Mouse (Mus musculus) spleen, adult 2 months (tissue): ENCODE measurements at regions not wholly inside any gene's neighbourhood (a gene's known extent, or its start where the extent isn't known, plus 50 kb on each side); places are given as distances from the start of the nearest gene placed in this dataset.

Experiments
- DNase-seq, 2 experiments: peaks; one replicate each; pipeline versions ENCODE4 v3.0.0 to v3.0.0-alpha.2; 2012 to 2021; ENCODE audit warnings: low spot score in 2 of 2, low read depth in 1 of 2
- H3K27ac ChIP-seq: fragments of 200-500 bp; 2 replicates; pipeline ENCODE4 v1.5.1; 2012; ENCODE audit warnings: low read length, inconsistent platforms; ENCODE audit not compliant: insufficient read depth
- H3K27me3 ChIP-seq: fragments of 200-500 bp; 2 replicates; pipeline ENCODE4 v1.6.1; 2012; ENCODE audit warnings: mild to moderate bottlenecking, moderate library complexity, low read length, inconsistent platforms; ENCODE audit not compliant: control insufficient read depth, insufficient read depth
- H3K36me3 ChIP-seq: fragments of 200-500 bp; 2 replicates; pipeline ENCODE4 v1.6.1; 2012; ENCODE audit warnings: mild to moderate bottlenecking, low read length, inconsistent platforms; ENCODE audit not compliant: control insufficient read depth, insufficient read depth
- H3K4me1 ChIP-seq: fragments of 200-500 bp; 2 replicates; pipeline ENCODE4 v1.6.1; 2011; ENCODE audit warnings: inconsistent platforms; ENCODE audit not compliant: control insufficient read depth, insufficient read depth, insufficient read length
- H3K4me3 ChIP-seq: fragments of 200-500 bp; 2 replicates; pipeline ENCODE4 v1.5.1; 2011; ENCODE audit warnings: mild to moderate bottlenecking, inconsistent platforms; ENCODE audit not compliant: insufficient read depth, insufficient read length; ENCODE audit errors: extremely low read depth
- CTCF ChIP-seq: fragments of 200-500 bp; IDR thresholded peaks from 2 replicates; pipeline ENCODE4 v1.5.1; 2011; ENCODE audit warnings: mild to moderate bottlenecking, inconsistent platforms; ENCODE audit not compliant: insufficient read depth, insufficient read length, insufficient replicate concordance; ENCODE audit errors: extremely low read depth
- POLR2A ChIP-seq: fragments of 200-500 bp; IDR thresholded peaks from 2 replicates; pipeline ENCODE4 v1.6.1; 2011; ENCODE audit warnings: low read depth, low read length, inconsistent platforms
- WGBS: fragments of 180-500 bp; shearing (Covaris S2); methylation state at CpG from one replicate; pipeline ENCODE4 v1.1.7; 2018; 5-methylcytosine and 5-hydroxymethylcytosine counted together

- 71% methylated on average over 6 of the region's 6 CpGs for WGBS
- Histone ChIP-seq H3K27ac (no peak overlapping the region), H3K27me3 (no peaks in the 10 kb centered on the region), H3K4me1 (no peaks in the 10 kb centered on the region), H3K36me3 (no peaks in the 10 kb centered on the region), H3K4me3 (no peak overlapping the region)
- TF ChIP-seq POLR2A (no peak), CTCF (no peak)
- no peak for DNase-seq
Observed at GRCm38 (mm10) chr4:152963001-152963400, 485.3 kb upstream of the Kcnab2 start.

- Histone ChIP-seq H3K27me3 (no peaks in the 10 kb centered on the region), H3K36me3 (no peaks in the 10 kb centered on the region), H3K4me3 (no peak overlapping the region), H3K27ac (no peak overlapping the region), H3K4me1 (no peaks in the 10 kb centered on the region)
- TF ChIP-seq POLR2A, result no peak
- TF ChIP-seq CTCF, result no peak
- DNase-seq, result no peak
Observed at GRCm38 (mm10) chr4:152962165-152962564, 484.5 kb upstream of the Kcnab2 start.

- 79% methylated on average over 4 of the region's 4 CpGs for WGBS
- no peaks in the 10 kb centered on the region for H3K27me3 ChIP-seq
- TF ChIP-seq POLR2A (no peak), CTCF (no peak)
- H3K36me3 ChIP-seq, result no peaks in the 10 kb centered on the region
- H3K4me3 ChIP-seq, result no peak overlapping the region
- DNase-seq, result no peak
- no peaks in the 10 kb centered on the region for H3K4me1 ChIP-seq
- H3K27ac ChIP-seq, result no peak overlapping the region
Observed at GRCm38 (mm10) chr4:152961677-152962076, 484.0 kb upstream of the Kcnab2 start.

- no peak overlapping the region for H3K4me3 ChIP-seq
- no peaks in the 10 kb centered on the region for H3K27me3 ChIP-seq
- H3K4me1 ChIP-seq, result no peaks in the 10 kb centered on the region
- H3K27ac ChIP-seq, result no peak overlapping the region
- 75% methylated on average over 12 of the region's 12 CpGs for WGBS
- TF ChIP-seq CTCF (no peak), POLR2A (no peak)
- no peaks in the 10 kb centered on the region for H3K36me3 ChIP-seq
- no peak for DNase-seq
Observed at GRCm38 (mm10) chr4:152959627-152960230, 482.1 kb upstream of the Kcnab2 start.

- no peaks in the 10 kb centered on the region for H3K36me3 ChIP-seq
- H3K27ac ChIP-seq, result no peak overlapping the region
- TF ChIP-seq CTCF, result no peak
- no peak for TF ChIP-seq POLR2A
- 58% methylated on average over 15 of the region's 15 CpGs for WGBS
- H3K27me3 ChIP-seq, result no peaks in the 10 kb centered on the region
- no peak overlapping the region for H3K4me3 ChIP-seq
- H3K4me1 ChIP-seq, result no peaks in the 10 kb centered on the region
- DNase-seq, result no peak
Observed at GRCm38 (mm10) chr4:152953237-152953974, 475.7 kb upstream of the Kcnab2 start.

GRCm38 (mm10) chr4:152948956-152949355, 471.3 kb upstream of the Kcnab2 start:
- no peaks in the 10 kb centered on the region for H3K4me1 ChIP-seq
- 74% methylated on average over 7 of the region's 7 CpGs for WGBS

GRCm38 (mm10) chr4:152941159-152941558, 463.5 kb upstream of the Kcnab2 start:
- H3K27me3 ChIP-seq, result no peaks in the 10 kb centered on the region
- TF ChIP-seq POLR2A (no peak), CTCF (no peak)
- no peak overlapping the region for H3K27ac ChIP-seq
- DNase-seq, result no peak
- no peaks in the 10 kb centered on the region for H3K4me1 ChIP-seq
- WGBS, result 91% methylated on average over 8 of the region's 8 CpGs
- no peak overlapping the region for H3K4me3 ChIP-seq
- no peaks in the 10 kb centered on the region for H3K36me3 ChIP-seq

More at GRCm38 (mm10) chr4:152948956-152949355, 471.3 kb upstream of the Kcnab2 start:
- no peak for DNase-seq
- Histone ChIP-seq H3K4me3 (no peak overlapping the region), H3K27ac (no peak overlapping the region), H3K36me3 (no peaks in the 10 kb centered on the region), H3K27me3 (no peaks in the 10 kb centered on the region)
- no peak for TF ChIP-seq CTCF
- no peak for TF ChIP-seq POLR2A
